Mouse (Mus musculus) B cell, adult 2 months (primary cell): ENCODE measurements around the gene Entpd5.
A peak's percentile ranks its signal among the peaks of the same experiment; 100 is the strongest.
"Not testable (repeated sequence)": the region's sequence is repeated elsewhere in the genome, so short reads cannot be mapped to it uniquely, and the experiment has no call there.

Experiments used
- DNase-seq, 2 experiments: peaks; one replicate each; pipeline ENCODE4 v3.0.0; 2022

Entpd5 gene

DNA sequence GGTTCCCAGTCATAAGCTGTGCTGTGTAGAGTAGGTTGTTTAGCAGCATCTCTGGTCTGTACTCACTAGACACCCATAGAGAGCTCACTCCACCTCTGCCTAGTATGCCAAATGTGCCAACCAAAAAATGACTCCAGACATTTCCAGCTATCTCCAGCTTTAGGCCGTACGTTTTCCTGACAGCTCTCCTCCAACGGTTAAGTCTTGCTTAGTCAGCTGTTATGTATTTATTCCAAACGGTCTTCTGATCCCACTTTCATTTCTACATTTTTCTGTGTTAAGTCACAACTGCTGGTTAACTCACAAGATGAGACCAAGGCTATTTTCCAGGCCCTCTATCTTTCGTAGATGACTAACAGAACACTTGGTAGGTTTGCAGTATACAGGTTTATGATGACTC is 10.2 kb downstream of the Entpd5 start:
- no peak for DNase-seq

DNA sequence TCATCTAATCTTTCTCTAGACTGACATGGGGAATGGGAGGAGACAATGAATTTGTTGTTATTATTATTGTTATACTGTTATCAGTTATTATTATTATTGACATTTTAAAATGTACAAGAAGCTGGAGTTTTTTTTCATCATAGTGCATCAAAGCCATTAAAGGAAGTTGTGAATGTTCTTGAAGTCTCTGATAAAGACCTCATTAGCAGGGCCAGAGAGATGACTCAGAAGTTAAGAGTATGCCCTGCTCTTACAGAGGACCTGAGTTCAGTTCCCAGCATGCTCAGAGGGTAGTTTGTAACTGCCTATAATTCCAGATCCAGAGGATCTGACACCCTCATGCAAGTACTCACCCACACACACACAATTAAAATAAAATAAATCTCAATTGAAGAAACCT is 11.1 kb downstream of the Entpd5 start:
- no peak for DNase-seq

GRCm38 (mm10) chr12:84396947-84397679 is 11.7 kb downstream of the Entpd5 start:
- no peak for DNase-seq

- DNase-seq, result no peak
Measured at GRCm38 (mm10) chr12:84393847-84394246, 15.0 kb downstream of the Entpd5 start.

- no peak for DNase-seq
Measured at GRCm38 (mm10) chr12:84392681-84393080, 16.1 kb downstream of the Entpd5 start.

DNA sequence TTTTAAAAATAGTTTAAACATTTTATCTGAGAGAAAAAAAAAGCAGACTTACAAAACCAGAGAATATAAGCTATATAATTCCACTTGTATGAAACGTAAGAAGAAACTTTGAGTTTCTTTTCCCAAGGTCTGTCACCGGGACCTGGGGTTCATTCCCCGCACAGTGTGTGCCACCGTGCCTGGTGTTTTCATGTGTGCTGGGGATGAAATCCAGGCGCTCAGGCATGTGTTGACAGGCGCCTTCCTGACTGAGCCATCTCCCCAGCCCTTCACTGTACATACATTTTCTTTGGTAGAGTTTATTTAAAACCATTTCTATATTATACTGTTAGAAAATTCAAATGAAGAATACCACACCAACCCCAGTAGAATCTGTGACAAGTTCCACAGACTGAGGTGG is 18.5 kb downstream of the Entpd5 start:
- DNase-seq, result no peak

- peak; percentile 46 to 53 for DNase-seq
Measured at GRCm38 (mm10) chr12:84388774-84389400, 19.9 kb downstream of the Entpd5 start.

- DNase-seq, result peak; percentile 25 to 30
Measured at GRCm38 (mm10) chr12:84388097-84388496, 20.7 kb downstream of the Entpd5 start.

DNA sequence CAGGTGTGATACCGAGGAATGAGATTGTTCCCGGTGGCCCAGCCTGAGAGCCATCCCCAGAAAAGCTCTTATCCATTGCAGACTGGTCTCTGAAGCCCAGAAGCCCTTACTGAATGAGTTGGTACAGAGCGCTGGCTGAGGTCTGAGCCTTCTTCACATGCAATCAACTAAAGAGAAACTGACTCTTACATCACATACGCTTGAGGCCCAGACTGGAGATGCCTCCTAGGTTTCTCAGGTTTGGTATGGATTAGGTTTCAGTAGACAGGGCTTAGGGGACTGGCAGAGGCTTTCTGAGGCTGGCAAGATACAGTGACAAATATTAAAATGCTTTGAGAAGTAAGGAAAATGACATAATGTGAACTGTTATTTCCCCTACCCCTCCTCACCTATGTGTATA is 23.4 kb downstream of the Entpd5 start:
- DNase-seq, result no peak

GRCm38 (mm10) chr12:84384644-84385081 is 24.2 kb downstream of the Entpd5 start:
- no peak for DNase-seq

GRCm38 (mm10) chr12:84382369-84382768 is 26.5 kb downstream of the Entpd5 start:
- no peak for DNase-seq

DNA sequence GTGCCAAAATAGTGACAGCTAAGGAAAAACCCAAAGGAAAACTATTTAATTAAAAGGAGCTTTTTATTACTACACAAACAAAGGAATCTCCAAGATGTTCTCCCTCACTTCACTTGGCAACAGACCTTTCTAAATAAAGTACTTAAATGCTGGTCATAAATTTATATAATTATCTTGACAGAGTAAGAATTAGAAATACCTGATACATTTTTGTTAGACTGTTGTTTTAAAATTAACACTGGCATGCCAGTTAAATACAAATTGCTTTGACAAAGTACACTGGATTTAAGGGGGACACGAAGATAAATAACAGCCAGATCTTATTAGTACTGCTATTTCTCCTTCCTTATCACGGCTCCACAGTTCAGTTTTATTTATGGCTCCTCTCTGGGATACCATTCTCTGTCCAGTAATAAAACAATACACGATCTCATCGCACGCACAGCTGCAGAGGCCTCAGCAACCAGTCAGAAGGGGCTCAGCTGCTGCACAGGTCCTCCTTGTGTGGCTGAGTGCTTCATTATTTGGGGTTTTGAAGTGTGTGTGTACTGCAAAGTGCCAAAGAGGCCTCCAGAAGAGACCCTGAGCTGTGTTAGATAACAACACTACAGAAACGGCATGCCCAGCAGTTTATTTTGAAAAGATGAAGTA is 34.9 kb downstream of the Entpd5 start:
- DNase-seq, result no peak

- no peak for DNase-seq
Measured at GRCm38 (mm10) chr12:84371647-84372046, 37.2 kb downstream of the Entpd5 start.

- peak; percentile 14 to 26 for DNase-seq
Measured at GRCm38 (mm10) chr12:84366971-84367370, 41.9 kb downstream of the Entpd5 start.

- DNase-seq, result no peak
Measured at GRCm38 (mm10) chr12:84365137-84365536, 43.7 kb downstream of the Entpd5 start.

DNA sequence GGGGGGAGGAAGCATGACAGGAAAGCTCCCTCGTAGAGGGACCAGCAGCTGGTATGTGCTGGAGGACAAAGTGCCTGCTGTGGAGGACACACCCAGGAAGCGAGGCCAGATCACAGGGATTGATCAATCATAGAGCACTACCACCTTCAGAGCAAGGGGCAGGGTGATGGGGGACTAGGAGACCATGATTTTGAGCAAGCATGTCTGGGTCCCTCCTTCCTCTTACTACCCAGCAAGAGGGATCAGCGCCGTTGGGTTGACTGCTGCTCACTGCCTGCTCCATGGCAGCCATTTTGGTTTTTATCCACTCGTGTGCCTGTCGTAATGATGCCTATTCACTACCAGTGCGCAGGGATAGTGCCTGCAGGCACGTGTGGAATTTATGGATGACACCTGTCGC is 44.5 kb downstream of the Entpd5 start:
- no peak for DNase-seq

DNA sequence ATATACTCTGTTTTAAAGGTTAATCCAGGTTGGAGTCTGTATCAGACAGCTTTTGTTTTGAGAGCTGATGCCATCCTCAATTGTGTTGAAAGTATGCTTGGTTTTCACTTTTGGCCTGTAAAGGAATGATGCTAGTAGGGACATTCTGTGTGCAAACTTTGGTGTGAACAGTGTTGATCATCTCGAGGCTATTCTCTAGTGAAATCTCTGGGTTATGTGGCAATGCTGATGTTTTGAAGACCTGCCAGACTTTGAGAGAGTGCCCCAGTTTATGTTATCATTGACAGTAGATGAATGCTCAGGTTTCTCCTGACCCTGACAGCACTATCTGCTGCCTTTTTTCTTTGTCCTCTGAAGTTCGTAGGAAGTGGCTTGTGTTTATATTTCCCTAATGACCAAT is 46.0 kb downstream of the Entpd5 start:
- DNase-seq, result no peak

DNA sequence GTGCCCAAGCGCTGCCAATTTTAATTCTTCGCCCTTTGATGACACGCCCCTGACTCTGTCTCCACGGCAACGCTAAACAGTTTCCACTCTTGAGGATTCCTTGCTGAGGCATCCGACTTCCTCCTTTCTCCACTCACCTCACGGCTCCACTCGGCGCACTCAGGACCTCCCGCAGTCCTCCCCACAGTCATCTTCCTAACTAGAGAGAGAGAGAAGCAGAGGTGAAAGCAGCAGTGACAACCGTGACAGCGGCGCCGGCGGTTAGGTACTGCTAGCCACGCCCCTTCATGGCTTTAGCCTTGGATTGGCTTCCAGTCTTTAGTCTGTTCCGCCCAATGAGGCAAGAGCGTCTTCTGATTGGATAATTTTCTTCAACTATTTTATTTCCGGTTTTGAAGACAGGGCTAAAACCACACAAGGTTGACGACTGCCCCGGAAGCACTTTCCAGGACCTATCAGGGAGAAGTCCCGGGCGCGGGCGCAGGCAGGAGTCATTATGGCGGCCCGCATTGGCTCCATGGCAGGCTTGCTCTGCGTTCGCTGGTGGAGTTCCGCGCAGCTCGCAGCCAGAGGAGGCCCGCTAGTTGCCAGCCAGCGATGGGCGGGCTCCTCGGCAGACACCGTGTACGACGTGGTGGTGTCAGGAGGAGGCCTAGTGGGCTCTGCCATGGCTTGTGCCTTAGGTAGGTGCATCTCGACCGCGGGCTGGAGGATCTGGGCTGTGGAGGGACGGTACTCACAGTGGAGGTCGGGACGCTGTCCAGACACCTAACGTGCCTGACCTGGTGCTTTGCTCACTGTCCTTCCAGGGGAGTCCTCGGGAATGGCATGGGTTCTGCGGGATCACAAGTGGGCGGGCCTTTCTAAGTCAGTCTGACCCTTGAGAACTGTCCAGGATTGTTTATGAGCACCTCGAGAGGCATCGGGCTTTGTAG is 47.0 kb downstream of the Entpd5 start, which contains the start of the genes Coq6 and Fam161b:
TSS of gene Coq6 (plus strand) at position 103 of the 935 bp plus-strand sequence.
TSS of gene Fam161b (minus strand) at position 279 of the 935 bp plus-strand sequence.
- peak; percentile 91 to 93 for DNase-seq

GRCm38 (mm10) chr12:84358699-84359098 is 50.1 kb downstream of the Entpd5 start:
- DNase-seq, result not testable (repeated sequence)

GRCm38 (mm10) chr12:84347192-84347591 is 61.6 kb downstream of the Entpd5 start:
- peak; percentile 17 to 47 for DNase-seq

GRCm38 (mm10) chr12:84336963-84337625 is 71.7 kb downstream of the Entpd5 start:
- no peak for DNase-seq

DNA sequence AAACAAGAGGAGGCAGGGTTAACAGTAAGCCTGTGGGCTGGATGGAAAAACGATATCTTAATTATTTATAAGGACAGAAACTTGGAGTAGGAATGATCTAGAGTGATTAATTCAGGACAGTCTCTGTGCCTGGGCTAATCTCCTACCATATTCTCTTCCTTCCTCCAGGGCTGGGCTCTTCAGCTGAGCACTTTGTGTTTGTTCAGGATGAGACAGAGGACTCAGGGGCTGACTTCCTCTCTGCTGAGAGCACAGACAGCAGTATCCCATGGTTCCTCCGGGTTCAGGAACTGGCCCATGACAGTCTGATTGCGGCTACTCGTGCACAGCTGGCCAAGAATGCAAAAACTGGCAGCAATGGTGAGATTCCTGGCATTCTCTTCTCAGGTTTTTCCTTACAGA is 81.7 kb downstream of the Entpd5 start:
- no peak for DNase-seq
